8 mouse cellular contexts compared by ENCODE assay signal in genomic region chr4:125084403-125085345, GRCm38 (mm10). TPM values are rescaled to one million over a fixed set of nuclear protein-coding genes. Genes with fewer than 3 reads are reported as not detected.
DNase-seq lines count a peak whose midpoint lies in the region; ATAC-seq lines count a peak whose summit lies in the region.

Gene Meaf6 (plus strand): TSS chr4:125085134.

- DNase-seq in R1 (ENCODE audit: low read depth, low spot score): peak; percentile 85
- peak; percentile 96 to 97 for DNase-seq in cerebellum, postnatal 25 days
- DNase-seq in frontal cortex, postnatal 25 days (ENCODE audit: low spot score in 2 of 2): peak; percentile 83 to 90
- peak; percentile 92 to 97 for DNase-seq in layer of hippocampus, postnatal 25 days (ENCODE audit: extremely low spot score in 1 of 2, low spot score in 1 of 2)
- peak; percentile 93 for DNase-seq in lung, postnatal 14 days
- peak; percentile 94 for DNase-seq in ovary, postnatal 36 days (ENCODE audit: low spot score)
- peak; percentile 94 for DNase-seq in thymus, postnatal 14 days

- H3K27me3 ChIP-seq in hindbrain, embryonic 13.5 days: no peaks in the 10 kb centered on the region

- no peaks in the 10 kb centered on the region for H3K9me3 ChIP-seq in hindbrain, embryonic 13.5 days

- peak within 1 kb of the TSS; percentile 79 for H3K4me2 ChIP-seq in hindbrain, embryonic 13.5 days

- peak; percentile 87 for ATAC-seq in hindbrain, embryonic 13.5 days (ENCODE audit: low FRiP score)

- WGBS in hindbrain, embryonic 13.5 days: 1% methylated on average over 42 of the region's 63 CpGs

- H3K9ac ChIP-seq in hindbrain, embryonic 13.5 days: peak within 1 kb of the TSS; percentile 93

- peaks cover 31% of the 10 kb centered on the region for H3K36me3 ChIP-seq in hindbrain, embryonic 13.5 days

- H3K27ac ChIP-seq in hindbrain, embryonic 13.5 days: peak within 1 kb of the TSS; percentile 99

- H3K4me1 ChIP-seq in hindbrain, embryonic 13.5 days (replicated peaks): peaks cover 28% of the 10 kb centered on the region

- H3K4me3 ChIP-seq in hindbrain, embryonic 13.5 days: peak within 1 kb of the TSS; percentile 86

RNA-seq across cellular contexts. Expression of gene Meaf6, which starts in this region (rescaled TPM):
- polyA plus RNA-seq in hindbrain, embryonic 13.5 days (2015; fragmentation: Nextera tagmentation; extraction: Ambion mirVana): 162 and 174 TPM in 2 replicates
- total RNA-seq in layer of hippocampus, postnatal 25 days (2021): 100 to 1,000 TPM; 116 to 120 TPM

Comparison
In these comparisons a context has a peak if more than half of its experiments do, and no peak if none do; other contexts are left out.
1. Peak in every context shown above with its lines: DNase-seq, ATAC-seq, H3K4me3 ChIP-seq and H3K27ac ChIP-seq.